Mouse (Mus musculus): ENCODE results near the gene Lrp10. TPM values are rescaled to one million over a fixed set of nuclear protein-coding genes. Genes with fewer than 3 reads are reported as not detected.
A peak's percentile ranks its signal among the peaks of the same experiment; 100 is the strongest.

The Lrp10 gene
- total RNA-seq (2021): 10 to 100 TPM; 87.9 to 91.3 TPM

- peak; percentile 91 to 92 for DNase-seq
- intact Hi-C loops (cut with DNase I): loop anchor here (1.0 kb wide), 1 partner anchor 30 kb away; no protein-coding TSS in a partner anchor
These were observed at the start of gene Lrp10 for GRCm38 (mm10) chr14:54463959-54464292. TSS of gene Lrp10 (plus strand) at chr14:54464137.

GRCm38 (mm10) chr14:54415241-54416020 is 48.5 kb upstream of the Lrp10 start:
- intact Hi-C loops (cut with DNase I): no loop called here
- no peak for DNase-seq

GRCm38 (mm10) chr14:54416229-54416775 is 47.6 kb upstream of the Lrp10 start:
- DNase-seq: no peak
- intact Hi-C loops (cut with DNase I): no loop called here

- DNase-seq: no peak
- intact Hi-C loops (cut with DNase I): no loop called here
These were observed 47.1 kb upstream of the Lrp10 start for GRCm38 (mm10) chr14:54416830-54417229.

GRCm38 (mm10) chr14:54417623-54418081 is 46.3 kb upstream of the Lrp10 start, which contains the start of gene Slc7a7:
TSS of gene Slc7a7 (minus strand) at chr14:54417780.
- peak; percentile 44 to 60 for DNase-seq

GRCm38 (mm10) chr14:54421014-54421413 is 42.9 kb upstream of the Lrp10 start:
- intact Hi-C loops (cut with DNase I): no loop called here
- DNase-seq: no peak

More at GRCm38 (mm10) chr14:54417623-54418081, 46.3 kb upstream of the Lrp10 start, which contains the start of gene Slc7a7:
- intact Hi-C loops (cut with DNase I): no loop called here

- DNase-seq: peak in 1 of 2 experiments; percentile 48
- intact Hi-C loops (cut with DNase I): loop anchor here (1.0 kb wide), 1 partner anchor 26 kb away; no protein-coding TSS in a partner anchor
These were observed 40.5 kb upstream of the Lrp10 start for GRCm38 (mm10) chr14:54423406-54423805.

GRCm38 (mm10) chr14:54424634-54425033 is 39.3 kb upstream of the Lrp10 start:
- no peak for DNase-seq
- intact Hi-C loops (cut with DNase I): no loop called here

GRCm38 (mm10) chr14:54425540-54425939 is 38.4 kb upstream of the Lrp10 start:
- no peak for DNase-seq
- intact Hi-C loops (cut with DNase I): no loop called here

- intact Hi-C loops (cut with DNase I): no loop called here
These were observed 37.8 kb upstream of the Lrp10 start for GRCm38 (mm10) chr14:54426003-54426688.

GRCm38 (mm10) chr14:54426689-54427398 is 37.1 kb upstream of the Lrp10 start, which contains the start of gene Mrpl52:
TSS of gene Mrpl52 (plus strand) at chr14:54426909.
- intact Hi-C loops (cut with DNase I): no loop called here
- peak; percentile 95 for DNase-seq

More at GRCm38 (mm10) chr14:54426003-54426688, 37.8 kb upstream of the Lrp10 start:
- no peak for DNase-seq

- intact Hi-C loops (cut with DNase I): no loop called here
- no peak for DNase-seq
These were observed 36.2 kb upstream of the Lrp10 start for GRCm38 (mm10) chr14:54427696-54428095.

- DNase-seq: no peak
- intact Hi-C loops (cut with DNase I): no loop called here
These were observed 35.5 kb upstream of the Lrp10 start for GRCm38 (mm10) chr14:54428421-54428820.

- no peak for DNase-seq
- intact Hi-C loops (cut with DNase I): loop anchor here (2.0 kb wide), 1 partner anchor 19 kb away; no protein-coding TSS in a partner anchor
These were observed 34.4 kb upstream of the Lrp10 start for GRCm38 (mm10) chr14:54429332-54430093.

GRCm38 (mm10) chr14:54430406-54431145 is 33.4 kb upstream of the Lrp10 start:
- intact Hi-C loops (cut with DNase I): loop anchor here (2.0 kb wide), 1 partner anchor 18 kb away; no protein-coding TSS in a partner anchor
- peak; percentile 40 to 57 for DNase-seq

- DNase-seq: peak; percentile 85 to 86
- intact Hi-C loops (cut with DNase I): loop anchor here (2.0 kb wide), 1 partner anchor 17 kb away; no protein-coding TSS in a partner anchor
These were observed 32.4 kb upstream of the Lrp10 start, which contains the start of gene Mmp14 for GRCm38 (mm10) chr14:54431334-54432077. TSS of gene Mmp14 (plus strand) at chr14:54431612.

GRCm38 (mm10) chr14:54432078-54432836 is 31.7 kb upstream of the Lrp10 start:
- peak; percentile 52 to 66 for DNase-seq
- intact Hi-C loops (cut with DNase I): no loop called here
